Mouse (Mus musculus) liver, adult (tissue): ENCODE results near the gene 4933428G20Rik.

ENCODE experiments used
- GATA4 ChIP-seq: IDR thresholded peaks from 2 replicates; pipeline ENCODE4 v1.6.1; 2014; ENCODE audit warnings: mild to moderate bottlenecking, low read length; ENCODE audit not compliant: insufficient replicate concordance

The 4933428G20Rik gene

GRCm38 (mm10) chr11:97497543-97497942 is 2.6 kb downstream of the 4933428G20Rik start:
- no peak for TF ChIP-seq GATA4

- no peak for TF ChIP-seq GATA4
These were observed 7.3 kb downstream of the 4933428G20Rik start for GRCm38 (mm10) chr11:97492836-97493235.

- no peak for TF ChIP-seq GATA4
These were observed 8.5 kb downstream of the 4933428G20Rik start for GRCm38 (mm10) chr11:97491640-97492039.

GRCm38 (mm10) chr11:97489589-97490324 is 10.4 kb downstream of the 4933428G20Rik start:
- no peak for TF ChIP-seq GATA4

- TF ChIP-seq GATA4, result no peak
These were observed 12.5 kb downstream of the 4933428G20Rik start for GRCm38 (mm10) chr11:97487656-97488055.

DNA sequence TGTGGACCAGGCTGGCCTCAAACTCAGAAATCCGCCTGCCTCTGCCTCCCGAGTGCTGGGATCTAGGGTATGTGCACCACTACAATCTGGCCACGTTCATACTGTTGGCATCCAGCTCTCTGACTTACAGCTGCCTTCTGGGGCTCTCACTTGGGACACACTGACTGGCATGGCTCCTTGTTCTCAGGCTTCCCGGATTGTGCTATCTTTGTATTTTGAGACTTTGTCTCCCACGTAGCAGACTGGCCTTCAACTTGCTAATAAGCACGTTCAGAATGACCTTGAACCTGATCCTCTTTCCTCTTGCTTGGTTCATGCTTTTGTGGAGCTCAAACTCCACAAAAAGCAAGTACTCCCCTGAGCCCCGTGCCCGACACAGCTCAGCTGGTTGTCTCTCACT is 14.5 kb downstream of the 4933428G20Rik start:
- TF ChIP-seq GATA4, result no peak

- TF ChIP-seq GATA4, result no peak
These were observed 20.3 kb downstream of the 4933428G20Rik start for GRCm38 (mm10) chr11:97479824-97480223.

- TF ChIP-seq GATA4, result no peak
These were observed 21.1 kb downstream of the 4933428G20Rik start for GRCm38 (mm10) chr11:97479085-97479484.

GRCm38 (mm10) chr11:97478345-97478744 is 21.8 kb downstream of the 4933428G20Rik start:
- TF ChIP-seq GATA4, result no peak

GRCm38 (mm10) chr11:97477431-97477830 is 22.7 kb downstream of the 4933428G20Rik start:
- TF ChIP-seq GATA4, result no peak

DNA sequence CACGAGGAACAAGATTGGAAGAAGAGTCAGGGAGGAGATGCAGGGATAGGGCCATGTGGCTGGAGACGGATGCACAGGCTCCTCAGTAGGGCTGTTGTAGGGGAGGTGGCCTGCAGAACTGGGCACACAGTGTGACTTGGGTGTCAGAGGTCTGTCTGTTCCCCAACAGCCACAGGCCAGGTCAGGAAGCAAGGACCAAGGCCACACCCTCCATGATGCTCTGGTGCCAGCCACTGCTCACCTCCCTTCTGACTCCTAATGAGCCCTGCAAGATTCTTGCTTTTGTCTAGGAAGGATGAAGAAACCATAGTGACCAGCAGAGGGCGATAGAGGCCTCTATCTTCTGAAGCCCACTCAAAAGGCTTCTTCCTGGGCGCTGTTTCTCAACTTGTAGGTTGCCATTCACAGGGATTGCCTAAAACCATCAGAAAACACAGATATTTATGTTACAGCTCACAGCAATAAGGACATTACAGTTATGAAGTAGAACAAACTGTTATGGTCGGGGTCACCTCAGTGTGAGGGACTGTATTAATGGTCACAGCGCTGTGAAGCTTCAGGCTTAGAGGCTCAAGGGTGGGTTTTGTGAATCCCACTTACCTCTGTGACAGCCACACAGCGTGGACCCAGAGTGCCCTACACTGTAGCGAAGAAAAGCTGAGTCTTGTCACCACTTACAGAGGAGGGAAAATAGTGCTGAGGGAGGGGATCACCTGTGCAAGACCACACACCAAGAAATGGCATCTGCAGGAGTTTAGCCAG is 23.6 kb downstream of the 4933428G20Rik start:
- TF ChIP-seq GATA4, result no peak

- TF ChIP-seq GATA4, result no peak
These were observed 28.9 kb downstream of the 4933428G20Rik start for GRCm38 (mm10) chr11:97471276-97471675.

GRCm38 (mm10) chr11:97469828-97470227 is 30.3 kb downstream of the 4933428G20Rik start:
- no peak for TF ChIP-seq GATA4

DNA sequence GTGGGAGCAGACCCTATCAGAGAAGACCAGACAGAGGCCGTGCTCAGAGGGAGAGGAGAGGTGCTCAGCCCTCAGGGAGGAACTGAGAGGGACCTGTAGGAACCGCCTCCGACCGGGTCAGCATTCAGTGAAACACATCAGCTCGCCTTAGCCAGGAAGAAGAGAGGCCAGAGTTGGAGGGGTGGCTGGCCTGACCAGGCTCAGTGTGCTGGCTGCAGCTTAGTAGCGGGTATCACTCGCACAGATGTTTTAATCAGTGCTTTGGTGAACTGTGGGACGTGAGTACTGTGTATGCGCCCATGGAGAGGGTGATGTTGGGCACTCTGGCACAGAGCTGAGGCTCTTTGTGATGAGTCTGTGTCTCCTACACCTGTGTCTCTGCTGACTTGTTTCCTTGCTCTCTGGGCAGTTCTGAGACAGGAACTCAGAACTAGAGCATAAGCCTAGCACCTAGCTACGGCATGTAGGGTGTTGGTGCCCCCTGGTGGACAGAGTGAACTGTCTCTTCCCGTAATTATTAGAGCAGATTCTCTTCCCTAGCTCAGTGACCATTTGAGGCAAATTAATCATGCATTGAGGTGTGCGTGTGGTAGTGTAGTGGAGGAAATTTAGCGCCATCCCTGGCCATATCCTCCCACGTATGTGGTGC is 31.4 kb downstream of the 4933428G20Rik start:
- no peak for TF ChIP-seq GATA4

DNA sequence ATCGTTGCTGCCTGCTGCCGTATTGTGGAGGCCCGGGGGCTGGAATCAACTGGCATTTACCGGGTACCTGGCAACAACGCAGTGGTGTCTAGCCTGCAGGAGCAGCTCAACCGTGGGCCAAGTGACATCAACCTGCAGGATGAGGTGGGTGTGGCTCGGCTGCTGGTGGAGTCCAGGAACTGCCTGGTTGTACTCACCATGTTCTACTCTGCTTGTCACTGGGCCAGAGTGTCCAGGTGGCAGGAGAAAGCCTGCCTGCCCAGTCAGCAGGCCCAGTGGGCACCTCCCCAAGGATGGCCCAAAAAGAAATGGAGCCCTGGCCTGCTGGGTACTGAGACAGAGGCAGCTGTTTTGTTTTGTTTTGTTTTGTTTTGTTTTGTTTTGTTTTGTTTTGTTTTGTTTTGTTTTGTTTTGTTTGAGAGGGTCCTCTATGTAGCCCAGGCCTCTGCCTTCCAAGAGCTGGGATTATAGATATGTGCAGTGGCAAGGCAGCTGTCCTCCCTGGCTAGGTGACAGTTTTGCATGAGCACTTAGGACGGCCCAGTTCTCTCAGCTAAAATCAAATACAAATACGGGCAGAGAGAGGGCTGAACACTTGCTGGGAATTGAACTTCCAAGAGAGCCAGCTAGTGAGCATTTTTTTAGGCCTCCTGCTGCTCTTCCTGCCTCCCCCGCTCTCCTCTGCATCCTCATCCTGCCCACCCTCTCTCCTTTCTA is 33.5 kb downstream of the 4933428G20Rik start:
- no peak for TF ChIP-seq GATA4

DNA sequence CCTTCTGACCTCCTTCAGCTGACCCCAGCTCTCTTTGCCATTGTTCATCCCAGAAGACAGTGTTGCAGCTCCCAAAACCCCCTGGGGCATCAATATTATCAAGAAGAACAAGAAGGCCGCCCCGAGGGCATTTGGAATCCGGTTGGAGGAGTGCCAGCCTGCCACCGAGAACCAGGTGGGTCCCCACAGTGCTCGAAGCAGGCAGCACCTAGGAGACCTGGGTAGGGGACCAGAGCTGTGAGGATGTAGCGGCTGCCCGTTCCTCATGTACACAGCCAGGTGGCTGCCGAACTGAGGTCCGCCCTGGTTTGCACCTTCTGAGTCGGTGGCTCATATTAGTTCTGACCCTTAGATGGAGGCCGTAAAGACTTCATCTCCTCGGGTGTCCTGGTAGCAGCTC is 34.2 kb downstream of the 4933428G20Rik start:
- no peak for TF ChIP-seq GATA4

- TF ChIP-seq GATA4, result no peak
These were observed 36.1 kb downstream of the 4933428G20Rik start for GRCm38 (mm10) chr11:97463991-97464390.
